Mouse (Mus musculus) G1E-ER4 (cell line): Measurements from ENCODE around the gene Map1b. TPM values are rescaled to one million over a fixed set of nuclear protein-coding genes. Genes with fewer than 3 reads are reported as not detected.

Source experiments
- GATA1 ChIP-seq: IDR thresholded peaks from one replicate; pipeline ENCODE4 v1.8.0; 2012; ENCODE audit warnings: low read length, inconsistent platforms
- polyA plus RNA-seq: library from polyadenylated mRNA; stranded (reverse); fragments of >175 nt; gene quantifications from 2 replicates; pipeline ENCODE4 v1.2.3, GENCODE M21; 2012

Map1b gene
- polyA plus RNA-seq, 1 experiment: not detected

DNA sequence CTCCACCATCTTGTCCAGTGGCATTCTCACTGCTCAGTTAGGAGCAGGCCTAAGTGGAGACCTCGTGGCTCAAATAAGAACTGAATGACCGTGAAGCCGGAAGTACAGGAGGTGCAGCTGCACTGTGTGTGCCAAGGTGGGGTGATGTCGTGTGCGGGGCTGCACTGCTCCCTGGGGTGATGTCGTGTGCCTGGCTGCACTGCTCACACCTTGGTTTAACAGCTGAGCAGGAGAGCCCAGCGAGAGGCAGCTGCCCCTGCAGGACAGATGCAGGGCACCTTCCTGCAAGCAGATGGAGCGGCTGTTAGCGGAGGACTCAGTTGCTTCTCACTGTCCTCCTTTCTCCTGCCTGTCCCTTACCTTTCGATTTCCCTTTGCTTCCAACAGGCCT lies 102.0 kb downstream of the Map1b start:
- TF ChIP-seq GATA1: no peak

DNA sequence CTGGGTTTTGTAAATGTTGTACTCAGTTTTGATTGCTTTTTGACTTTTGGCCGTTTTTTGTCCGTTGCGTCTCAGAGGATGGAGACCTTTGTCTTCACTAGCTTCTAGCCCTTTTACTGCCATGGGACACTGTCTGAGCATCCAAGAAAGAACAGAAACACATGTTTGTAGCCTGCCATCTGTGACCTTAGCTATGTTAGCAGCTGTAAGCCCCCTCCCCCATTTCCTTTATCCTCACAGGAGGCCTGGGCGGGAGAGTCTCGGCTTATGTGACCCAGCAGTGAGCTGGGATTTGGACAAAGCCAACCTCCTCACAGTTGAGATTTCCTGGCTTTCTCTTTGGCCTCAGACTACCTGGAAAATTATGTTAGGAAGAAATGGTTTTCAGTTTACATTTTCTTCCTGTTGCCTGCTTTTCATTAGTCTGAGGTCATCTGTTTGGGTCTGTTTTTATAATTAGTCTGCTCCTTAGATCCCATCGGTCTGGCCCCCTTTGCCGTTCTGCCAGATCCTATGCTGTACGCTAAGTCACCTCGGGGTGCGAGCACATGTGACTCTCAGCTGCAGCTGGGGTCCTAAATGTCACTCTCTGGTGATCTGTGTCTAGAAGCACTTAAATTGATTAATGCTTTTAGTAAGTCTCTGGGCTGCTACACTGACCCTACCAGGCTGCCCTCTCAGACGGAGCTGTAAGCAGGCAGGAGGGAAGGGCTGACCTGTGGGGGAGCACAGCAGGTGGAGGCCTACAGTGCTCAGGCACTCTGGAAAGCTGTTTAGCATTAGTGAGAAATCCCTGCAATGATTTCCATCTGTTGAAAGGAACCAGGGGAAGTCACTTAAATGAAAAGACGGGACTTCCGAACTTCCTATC lies 102.6 kb downstream of the Map1b start:
- TF ChIP-seq GATA1: no peak

GRCm38 (mm10) chr13:99412477-99413080 lies 103.8 kb downstream of the Map1b start:
- TF ChIP-seq GATA1: no peak

DNA sequence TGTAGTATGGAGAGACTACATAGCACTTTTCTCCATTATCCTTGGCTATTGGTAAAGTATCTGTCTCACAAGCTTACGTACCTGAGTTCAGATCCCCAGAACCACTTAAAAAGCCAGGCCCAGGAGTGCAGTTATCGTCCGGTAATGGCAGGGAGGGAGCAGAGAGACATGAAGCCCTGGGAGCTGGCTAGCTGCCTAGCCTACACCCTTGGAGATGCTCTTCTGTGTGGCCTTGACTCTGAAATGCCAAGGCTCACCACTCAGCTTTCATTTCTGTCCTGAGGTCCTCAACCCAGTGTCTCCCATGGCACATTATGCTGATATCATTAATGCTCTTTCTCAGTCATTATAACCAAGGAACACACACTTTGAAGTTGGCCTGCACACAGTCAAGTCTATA lies 104.6 kb downstream of the Map1b start:
- TF ChIP-seq GATA1: no peak

GRCm38 (mm10) chr13:99410611-99411515 lies 105.5 kb downstream of the Map1b start:
- TF ChIP-seq GATA1: no peak

GRCm38 (mm10) chr13:99409216-99409615 lies 107.1 kb downstream of the Map1b start:
- no peak for TF ChIP-seq GATA1

GRCm38 (mm10) chr13:99399373-99399772 lies 117.0 kb downstream of the Map1b start:
- TF ChIP-seq GATA1: no peak

GRCm38 (mm10) chr13:99398149-99398701 lies 118.1 kb downstream of the Map1b start:
- no peak for TF ChIP-seq GATA1

DNA sequence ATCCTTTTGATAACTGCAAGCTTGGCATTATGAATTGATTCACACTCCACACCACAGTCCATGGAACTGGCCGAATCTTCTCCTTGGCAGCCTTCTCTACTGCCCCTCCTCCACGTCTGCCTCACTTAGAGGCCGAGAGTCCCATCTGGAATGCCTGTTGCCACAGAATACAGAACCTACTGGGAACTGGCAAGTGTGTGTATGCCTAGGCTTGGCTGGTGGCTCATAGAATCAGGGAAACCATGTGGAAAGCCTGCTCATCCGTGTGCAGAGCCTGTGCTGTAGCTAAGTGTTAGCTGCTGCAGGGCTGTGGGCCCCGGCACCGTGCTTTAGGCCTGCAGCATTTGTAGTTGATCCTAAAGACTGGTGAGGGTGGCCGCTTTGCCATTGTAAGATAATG lies 119.1 kb downstream of the Map1b start:
- no peak for TF ChIP-seq GATA1

DNA sequence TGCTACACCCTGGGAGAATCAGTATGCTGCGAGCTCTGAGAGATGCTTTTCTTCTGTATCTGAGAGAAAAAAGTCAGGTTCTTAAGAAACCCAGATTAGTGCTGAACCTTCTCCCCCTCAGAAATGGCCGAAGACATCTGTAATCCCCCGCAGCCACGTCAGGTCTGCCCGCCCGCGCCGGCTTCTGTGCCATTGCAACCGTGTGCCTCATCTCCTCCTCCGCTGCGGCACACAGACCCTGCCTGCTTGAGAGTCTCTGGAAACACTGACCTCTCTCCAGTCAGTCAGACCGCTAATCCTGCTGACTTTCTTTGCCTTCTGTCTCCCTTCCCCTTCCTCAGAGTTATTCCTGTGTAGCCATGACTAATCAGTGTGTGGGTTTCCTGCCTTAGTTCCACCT lies 120.8 kb downstream of the Map1b start:
- no peak for TF ChIP-seq GATA1

DNA sequence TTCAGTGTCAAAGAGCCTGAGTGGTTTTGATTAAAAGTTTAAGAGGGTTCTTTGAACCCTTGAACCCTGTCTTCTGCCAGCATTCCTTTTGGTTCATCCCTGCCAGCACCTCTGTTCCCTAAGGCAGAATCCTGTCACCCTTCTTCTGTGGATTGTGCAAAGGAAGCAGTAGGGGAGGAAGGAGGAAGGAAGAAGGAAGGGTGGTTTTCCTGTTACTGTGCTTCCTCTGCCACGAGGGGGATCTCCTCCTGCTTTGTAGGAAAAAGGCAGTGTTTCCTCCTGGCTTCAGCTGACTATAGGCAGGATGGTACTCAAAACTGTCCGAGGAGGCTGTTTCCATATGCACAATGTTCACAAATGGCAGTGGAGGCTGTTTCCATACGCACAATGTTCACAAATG lies 121.6 kb downstream of the Map1b start:
- no peak for TF ChIP-seq GATA1

DNA sequence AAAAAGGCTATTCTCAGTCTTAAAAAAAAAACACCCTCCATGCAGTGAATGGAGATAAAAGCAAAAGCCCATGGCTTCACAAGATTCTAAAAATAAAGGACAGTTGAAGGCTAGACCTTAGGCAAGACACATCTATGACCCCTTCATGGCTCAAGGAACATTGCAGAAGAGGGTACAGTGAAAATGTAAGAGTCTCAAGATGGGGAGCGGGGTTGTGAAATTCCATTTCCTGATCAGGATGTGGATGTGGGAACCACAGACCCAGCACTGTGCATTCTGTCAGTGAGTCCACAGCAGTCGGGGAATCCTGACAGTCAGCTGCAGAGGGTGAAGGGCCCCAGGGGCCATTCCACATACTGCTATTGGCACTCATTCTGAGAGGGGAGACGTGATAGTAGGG lies 123.2 kb downstream of the Map1b start:
- TF ChIP-seq GATA1: no peak

DNA sequence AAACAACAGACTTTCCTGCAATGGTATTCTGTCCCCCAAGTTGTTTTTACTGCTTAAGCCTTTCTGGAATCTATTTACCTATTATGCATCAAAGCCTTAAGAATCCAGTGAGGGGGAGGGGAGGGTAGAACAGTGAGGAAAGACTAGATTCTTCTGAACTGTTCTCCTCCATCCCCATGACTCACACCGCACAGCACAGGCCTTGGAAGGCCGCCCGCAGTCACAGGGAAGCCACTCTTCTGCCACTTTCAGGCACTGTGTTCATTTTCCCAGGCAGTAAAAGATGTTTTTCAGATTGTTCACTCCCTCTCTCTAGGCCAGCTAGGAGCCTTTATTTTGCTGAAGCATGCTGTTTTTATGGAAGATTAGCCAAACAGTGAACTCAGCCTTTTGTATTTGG lies 124.9 kb downstream of the Map1b start:
- TF ChIP-seq GATA1: no peak

- TF ChIP-seq GATA1: no peak
Observed at GRCm38 (mm10) chr13:99387901-99388811, 128.2 kb downstream of the Map1b start.

DNA sequence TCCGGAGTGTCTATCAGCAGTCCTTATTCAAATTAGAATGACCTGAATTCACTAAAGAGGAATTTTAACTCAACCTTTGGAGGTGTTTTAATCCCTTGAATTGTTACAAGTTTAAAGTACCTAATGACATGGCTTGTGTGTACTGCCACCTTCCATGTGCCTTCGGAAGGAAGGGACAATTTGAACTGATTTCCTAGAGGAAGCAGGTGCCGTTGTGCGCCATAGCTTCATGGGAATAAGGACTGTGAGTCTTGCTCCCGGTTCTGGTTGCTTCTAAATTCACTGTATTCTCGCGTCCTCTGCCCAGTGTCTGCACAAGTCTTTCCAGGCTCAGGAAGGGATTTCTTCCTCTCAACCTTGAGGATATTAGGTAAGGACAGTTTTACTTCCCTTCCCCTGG lies 130.0 kb downstream of the Map1b start:
- TF ChIP-seq GATA1: no peak

- no peak for TF ChIP-seq GATA1
Observed at GRCm38 (mm10) chr13:99385911-99386310, 130.4 kb downstream of the Map1b start.
